Mouse (Mus musculus) stomach, postnatal 0 days (tissue): ENCODE measurements around the gene Camsap1.

Source experiments
- CTCF ChIP-seq: IDR thresholded peaks from 2 replicates; pipeline ENCODE4 v1.5.1; 2016; ENCODE audit warnings: antibody characterized with exemption, low read depth, mild to moderate bottlenecking, moderate library complexity
- EP300 ChIP-seq: optimal IDR thresholded peaks from 2 replicates; pipeline ENCODE3; 2016; ENCODE audit warnings: antibody characterized with exemption

DNA sequence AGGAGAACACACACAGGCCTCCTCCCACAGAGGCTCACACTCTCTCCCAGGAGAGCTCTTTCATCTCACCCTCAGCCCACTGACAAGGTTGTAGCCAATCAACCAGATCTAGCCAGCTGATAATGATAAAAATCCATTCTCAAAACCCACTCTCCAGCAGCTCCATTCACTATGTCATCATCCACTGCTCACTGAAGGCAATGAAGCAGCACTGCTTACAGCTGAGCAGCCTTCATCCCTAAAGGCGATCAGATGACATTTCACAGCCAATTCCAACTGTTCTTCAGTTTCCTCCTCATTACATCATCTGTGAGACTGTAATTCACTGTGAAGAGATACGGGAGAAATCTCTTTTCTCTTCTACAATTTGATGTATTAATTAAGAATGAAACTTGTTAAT lies 39.3 kb downstream of the Camsap1 start:
- TF ChIP-seq CTCF (no peak), EP300 (no peak)
